Mouse (Mus musculus) retina, postnatal 7 days (tissue): ENCODE data around the gene Cd28.

Source experiments
- DNase-seq: peaks from one replicate; pipeline ENCODE4 v3.0.0-alpha.2; 2012; ENCODE audit warnings: low read depth, low spot score

The Cd28 gene

GRCm38 (mm10) chr1:60750201-60750765 is 33.7 kb downstream of the Cd28 start:
- no peak for DNase-seq

- DNase-seq, result no peak
These were observed 34.4 kb downstream of the Cd28 start for GRCm38 (mm10) chr1:60751011-60751410.

GRCm38 (mm10) chr1:60752986-60753385 is 36.4 kb downstream of the Cd28 start:
- DNase-seq, result no peak

GRCm38 (mm10) chr1:60753981-60754380 is 37.4 kb downstream of the Cd28 start:
- DNase-seq, result no peak

GRCm38 (mm10) chr1:60755391-60756243 is 39.0 kb downstream of the Cd28 start:
- DNase-seq, result no peak

- DNase-seq, result no peak
These were observed 41.0 kb downstream of the Cd28 start for GRCm38 (mm10) chr1:60757631-60758030.

- no peak for DNase-seq
These were observed 41.6 kb downstream of the Cd28 start for GRCm38 (mm10) chr1:60758226-60758625.

GRCm38 (mm10) chr1:60759563-60760335 is 43.1 kb downstream of the Cd28 start:
- no peak for DNase-seq

GRCm38 (mm10) chr1:60760475-60760874 is 43.9 kb downstream of the Cd28 start:
- no peak for DNase-seq

- no peak for DNase-seq
These were observed 45.0 kb downstream of the Cd28 start for GRCm38 (mm10) chr1:60761528-60762171.

GRCm38 (mm10) chr1:60762451-60762850 is 45.9 kb downstream of the Cd28 start:
- no peak for DNase-seq

- DNase-seq, result no peak
These were observed 46.3 kb downstream of the Cd28 start for GRCm38 (mm10) chr1:60762916-60763315.

- DNase-seq, result no peak
These were observed 55.2 kb downstream of the Cd28 start for GRCm38 (mm10) chr1:60771771-60772170.

- no peak for DNase-seq
These were observed 56.6 kb downstream of the Cd28 start for GRCm38 (mm10) chr1:60773231-60773630.

GRCm38 (mm10) chr1:60776166-60776565 is 59.6 kb downstream of the Cd28 start:
- no peak for DNase-seq

- no peak for DNase-seq
These were observed 60.3 kb downstream of the Cd28 start for GRCm38 (mm10) chr1:60776906-60777305.

GRCm38 (mm10) chr1:60778465-60779115 is 62.0 kb downstream of the Cd28 start:
- no peak for DNase-seq

- DNase-seq, result no peak
These were observed 62.6 kb downstream of the Cd28 start for GRCm38 (mm10) chr1:60779176-60779575.

- no peak for DNase-seq
These were observed 65.1 kb downstream of the Cd28 start for GRCm38 (mm10) chr1:60781666-60782065.

GRCm38 (mm10) chr1:60793717-60794116 is 77.1 kb downstream of the Cd28 start:
- no peak for DNase-seq

- DNase-seq, result no peak
These were observed 79.1 kb downstream of the Cd28 start for GRCm38 (mm10) chr1:60795677-60796205.
